Mouse (Mus musculus): ENCODE results near the gene Elmo1.

The Elmo1 gene

DNA sequence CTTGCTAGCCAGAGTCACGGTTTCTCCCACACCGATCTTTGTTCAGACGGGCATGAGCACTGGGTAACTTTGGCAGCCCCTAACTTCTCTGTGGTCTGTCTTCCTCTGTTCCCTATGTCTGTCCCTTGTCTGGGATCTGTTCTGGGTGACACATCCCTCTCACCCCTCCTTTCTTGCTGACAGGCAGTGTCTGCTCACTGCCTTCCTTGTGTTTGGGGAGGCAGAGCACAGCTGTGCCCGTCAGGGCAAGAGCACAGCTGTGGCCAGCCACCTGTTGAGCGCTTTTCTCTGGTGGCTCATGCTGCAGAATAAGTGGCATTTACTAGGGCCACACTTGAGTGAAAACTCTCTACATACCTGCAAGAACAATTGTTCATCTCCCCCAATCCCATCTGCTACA is 116.7 kb downstream of the Elmo1 start:
- in situ Hi-C loops (cut with MseI, MboI): no loop called here

DNA sequence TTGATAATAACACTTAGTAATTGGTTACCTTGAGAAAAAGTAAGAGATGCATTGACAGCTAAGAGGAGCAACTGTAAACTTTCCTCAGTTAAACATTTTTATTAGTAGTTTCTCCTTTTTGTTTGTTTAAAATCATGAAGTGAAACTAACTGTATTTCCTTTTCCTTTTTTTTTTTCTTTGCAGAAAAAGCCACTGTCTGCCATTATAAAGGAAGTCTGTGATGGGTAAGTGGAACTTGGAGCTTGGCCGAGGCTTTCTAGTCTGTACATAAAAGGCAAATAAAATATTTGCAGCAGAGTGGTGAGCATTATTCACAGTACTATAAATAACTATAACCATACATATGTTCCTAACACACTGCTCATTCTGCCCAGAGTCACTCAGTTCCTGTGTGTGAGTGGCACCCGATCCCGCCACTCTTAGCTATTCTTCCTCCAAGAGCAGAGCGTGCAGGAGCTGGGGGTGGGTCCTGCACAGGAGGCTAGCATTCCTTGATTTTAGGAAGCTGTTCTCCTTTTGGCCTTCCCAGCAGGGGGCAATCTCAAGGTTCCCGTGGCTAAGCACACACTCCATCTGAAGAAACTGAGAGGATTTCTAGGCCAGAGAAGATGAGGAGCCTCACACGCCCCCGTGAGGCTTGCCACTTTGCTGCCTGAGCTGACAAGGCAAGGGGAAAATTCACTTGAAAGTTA is 117.7 kb downstream of the Elmo1 start:
- in situ Hi-C loops (cut with MseI, MboI): no loop called here

DNA sequence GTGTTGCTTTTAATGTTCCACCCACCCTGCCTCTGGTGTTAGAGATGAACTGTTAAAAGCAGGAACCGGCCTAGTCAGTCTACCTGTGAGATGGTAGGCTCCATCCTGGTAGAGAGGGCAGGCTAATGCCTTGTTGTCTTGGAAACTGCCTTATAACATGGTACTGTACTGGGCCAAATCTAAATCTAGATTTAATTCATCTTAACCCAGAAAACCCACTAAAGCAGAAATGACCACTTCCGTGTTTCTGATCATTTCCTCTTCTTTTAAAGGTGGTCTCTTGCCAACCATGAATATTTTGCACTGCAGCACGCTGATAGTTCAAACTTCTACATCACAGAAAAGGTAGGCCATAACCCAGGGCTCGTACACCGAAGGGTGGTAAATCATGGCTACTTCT is 118.5 kb downstream of the Elmo1 start:
- in situ Hi-C loops (cut with MseI, MboI): no loop called here

DNA sequence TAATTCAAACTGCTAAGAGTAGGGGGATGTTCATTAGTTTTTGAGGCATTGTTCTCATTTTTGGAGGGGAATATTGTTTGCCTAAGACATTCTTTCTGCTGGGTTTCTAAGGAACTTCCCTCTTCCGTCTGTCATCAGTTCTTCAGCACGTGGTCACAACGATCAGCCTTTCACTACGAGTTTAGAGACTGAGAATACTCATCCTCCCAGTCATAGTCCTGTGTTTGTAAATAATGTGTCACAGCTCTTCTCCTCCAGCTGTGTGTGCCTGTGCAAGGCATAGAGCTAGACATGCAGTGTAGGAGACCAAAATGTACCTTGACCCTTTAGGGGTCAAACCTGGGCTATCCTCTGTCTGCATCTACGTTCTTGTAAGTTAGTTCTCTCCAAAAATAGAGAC is 121.4 kb downstream of the Elmo1 start:
- in situ Hi-C loops (cut with MseI, MboI): no loop called here

DNA sequence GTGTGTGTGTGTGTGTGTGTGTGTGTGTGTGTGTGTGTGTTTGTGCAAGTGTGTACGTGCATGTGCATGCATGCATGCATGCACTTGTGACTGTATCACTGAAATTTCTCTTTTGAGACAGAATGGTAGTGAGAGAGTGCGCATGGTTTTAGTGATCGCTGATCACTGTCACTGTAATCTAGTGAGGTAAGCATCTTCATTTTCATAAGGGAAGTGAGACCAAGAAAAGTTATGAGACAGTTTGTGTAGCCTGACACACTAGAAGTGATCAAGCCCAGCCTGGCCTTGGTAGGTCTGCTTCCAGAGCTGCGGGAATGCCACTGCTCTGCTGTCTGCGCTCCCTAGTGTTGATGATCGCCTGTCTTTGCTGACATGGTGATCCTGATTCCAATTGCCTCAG is 122.3 kb downstream of the Elmo1 start:
- in situ Hi-C loops (cut with MseI, MboI): no loop called here

DNA sequence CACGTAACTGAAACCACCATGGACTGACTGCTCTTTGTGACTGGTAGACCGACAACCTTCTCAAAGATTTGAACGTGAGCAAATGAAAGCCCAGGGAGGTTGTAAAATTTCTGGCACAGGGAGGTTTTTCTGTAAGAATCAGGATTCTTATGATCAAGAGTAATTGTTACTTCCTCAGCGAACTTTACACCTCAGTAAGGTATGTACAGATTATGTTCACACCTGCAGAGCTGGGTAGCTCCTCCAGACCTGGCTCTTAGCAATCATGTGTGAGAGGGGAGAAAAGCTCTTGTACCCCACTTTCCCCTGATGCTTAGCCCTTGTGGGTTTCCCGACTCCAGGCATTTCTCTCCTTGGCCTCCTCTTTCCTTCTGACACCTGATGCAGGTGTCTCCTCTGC is 123.5 kb downstream of the Elmo1 start:
- in situ Hi-C loops (cut with MseI, MboI): no loop called here

DNA sequence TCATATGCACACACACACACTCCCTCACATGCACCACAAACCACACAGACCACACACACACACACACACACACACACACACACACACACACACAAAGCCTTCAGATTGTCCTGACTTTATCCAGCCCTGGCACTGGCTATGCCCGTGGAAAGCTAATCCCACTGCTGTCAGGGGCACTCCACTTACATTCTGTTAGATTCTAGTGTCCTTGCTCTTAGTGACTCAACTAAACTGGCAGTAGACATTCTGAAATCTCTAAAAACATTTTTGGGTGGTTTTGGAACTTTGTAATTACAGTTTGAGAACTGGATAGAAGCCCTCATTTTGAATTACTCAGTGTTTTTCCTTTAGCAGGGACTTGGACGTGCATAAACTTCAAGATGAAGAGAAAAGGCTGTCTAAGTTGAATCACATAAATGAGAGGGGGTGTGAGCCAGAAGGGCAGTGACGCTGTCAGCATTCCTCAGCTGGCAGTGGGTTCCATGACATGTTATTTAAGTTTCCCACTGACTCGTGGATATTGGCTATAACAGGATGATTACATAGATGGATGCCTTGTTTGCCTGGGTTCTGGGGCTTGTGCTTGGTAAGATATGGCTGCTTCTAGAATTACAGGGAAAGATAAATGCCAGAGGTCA is 127.2 kb downstream of the Elmo1 start:
- in situ Hi-C loops (cut with MseI, MboI): no loop called here

DNA sequence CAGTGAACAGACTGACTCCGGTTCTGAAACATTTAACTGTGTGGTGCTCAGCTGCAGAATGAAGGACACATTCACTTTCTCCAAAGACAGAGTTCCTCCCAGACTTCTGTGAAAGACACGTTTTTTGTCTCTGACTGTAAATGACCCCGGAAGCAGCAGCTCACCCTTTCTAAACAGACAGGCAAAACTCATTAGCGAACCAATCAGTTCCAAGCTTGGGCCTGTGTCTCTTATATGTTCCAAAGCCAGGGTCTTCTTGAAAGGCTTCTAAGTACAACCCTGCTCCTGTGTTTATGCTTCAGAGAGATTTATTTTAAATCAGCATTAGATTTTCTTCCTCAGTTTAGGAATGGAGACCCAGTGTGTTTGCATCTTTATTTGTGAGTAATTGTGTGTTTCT is 127.7 kb downstream of the Elmo1 start:
- in situ Hi-C loops (cut with MseI, MboI): no loop called here

DNA sequence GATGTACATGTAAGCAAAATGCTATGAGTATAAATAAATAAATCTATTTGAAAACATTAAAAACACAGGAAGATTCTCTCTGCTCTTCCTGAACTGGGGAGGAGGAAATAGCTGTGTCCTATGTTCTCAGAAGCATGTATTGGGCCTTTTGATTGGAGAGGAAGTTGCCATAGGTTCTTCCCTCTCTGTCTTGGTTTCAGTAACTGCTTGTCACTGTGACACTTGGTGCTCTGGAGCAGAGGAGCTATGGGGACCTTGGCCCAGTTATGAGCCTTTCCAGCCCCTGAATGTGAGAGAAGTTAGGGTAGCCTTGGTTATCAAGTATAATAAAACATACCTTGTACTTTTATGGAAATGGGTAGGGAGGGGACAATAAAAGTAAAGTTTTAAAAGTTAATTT is 130.0 kb downstream of the Elmo1 start:
- in situ Hi-C loops (cut with MseI, MboI): no loop called here

DNA sequence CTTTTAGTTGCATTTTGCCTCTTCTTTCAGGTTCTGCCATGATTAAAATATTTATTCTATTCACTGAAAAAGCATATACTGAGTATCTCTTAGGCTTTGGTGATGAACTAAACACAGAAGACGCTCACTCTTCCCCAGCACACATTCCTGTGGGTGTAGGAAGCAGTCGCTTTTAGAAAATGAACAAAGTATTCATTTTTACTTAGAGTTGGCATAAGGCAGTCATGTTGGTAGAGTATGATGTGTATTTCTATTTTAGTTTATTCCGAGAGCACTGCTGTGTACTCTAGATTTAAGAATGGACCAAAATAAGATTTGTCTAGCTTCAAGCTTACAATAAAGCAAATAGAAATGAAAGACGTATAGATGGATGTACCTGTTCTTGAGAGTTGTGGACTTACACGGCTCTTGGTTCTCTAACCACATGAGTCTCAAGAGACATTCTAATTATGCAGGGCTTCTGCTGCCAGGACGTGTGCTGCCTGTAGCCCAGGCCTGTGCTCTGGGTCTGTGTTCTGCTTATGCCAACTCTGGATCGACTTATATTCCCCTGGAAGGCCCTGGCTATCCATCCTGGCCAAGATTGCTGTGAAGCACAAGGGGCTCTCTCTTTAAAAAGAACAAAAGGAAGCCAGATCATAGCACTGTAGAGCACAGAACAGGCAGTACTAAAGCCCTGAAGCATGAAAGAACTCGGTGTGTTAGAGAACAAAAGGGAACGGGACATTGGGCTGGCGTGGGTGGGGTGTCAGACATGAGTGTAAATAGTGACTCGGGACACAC is 137.7 kb downstream of the Elmo1 start:
- in situ Hi-C loops (cut with MseI, MboI): no loop called here

DNA sequence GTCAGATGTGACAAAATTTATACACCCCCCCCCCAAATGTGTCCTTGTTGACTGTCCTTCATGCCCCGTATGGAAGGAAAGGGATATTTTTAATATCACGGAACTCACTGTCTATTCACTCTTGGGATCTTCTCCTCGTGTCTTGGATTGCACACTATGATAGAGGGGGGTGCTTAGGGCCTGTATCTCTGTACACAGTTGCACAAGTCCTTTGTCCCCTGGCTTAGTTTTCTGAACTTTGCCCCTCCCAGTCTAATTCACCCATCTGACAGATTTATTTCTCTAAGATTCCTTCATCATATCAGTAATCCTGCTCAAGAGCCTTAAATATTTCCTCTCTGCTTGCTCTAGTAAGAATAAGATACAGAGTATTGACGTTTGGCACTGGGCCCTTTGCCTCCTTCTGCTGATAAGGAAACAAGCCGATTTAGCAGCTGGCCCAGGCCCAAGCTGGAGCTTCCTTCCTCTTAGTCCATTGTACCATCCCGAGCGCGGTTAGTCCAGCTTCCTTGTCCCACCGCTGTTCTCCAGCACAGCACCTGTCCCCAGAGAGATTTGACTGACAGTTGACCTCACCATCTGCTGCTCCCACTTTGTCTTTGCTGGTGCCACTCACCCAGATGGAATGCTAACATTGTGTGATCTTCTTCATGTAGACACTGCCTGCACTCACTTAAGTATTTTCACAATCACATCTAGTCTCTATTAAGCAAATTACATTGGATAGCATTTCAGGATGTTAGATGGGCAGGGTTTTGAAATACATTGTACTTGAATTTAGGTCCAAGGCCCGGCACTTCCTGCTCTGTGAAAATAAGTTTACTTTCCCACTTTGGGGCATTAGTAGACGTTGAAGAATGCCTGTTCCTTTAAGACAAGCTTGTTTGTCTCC is 141.7 kb downstream of the Elmo1 start:
- in situ Hi-C loops (cut with MseI, MboI): no loop called here

DNA sequence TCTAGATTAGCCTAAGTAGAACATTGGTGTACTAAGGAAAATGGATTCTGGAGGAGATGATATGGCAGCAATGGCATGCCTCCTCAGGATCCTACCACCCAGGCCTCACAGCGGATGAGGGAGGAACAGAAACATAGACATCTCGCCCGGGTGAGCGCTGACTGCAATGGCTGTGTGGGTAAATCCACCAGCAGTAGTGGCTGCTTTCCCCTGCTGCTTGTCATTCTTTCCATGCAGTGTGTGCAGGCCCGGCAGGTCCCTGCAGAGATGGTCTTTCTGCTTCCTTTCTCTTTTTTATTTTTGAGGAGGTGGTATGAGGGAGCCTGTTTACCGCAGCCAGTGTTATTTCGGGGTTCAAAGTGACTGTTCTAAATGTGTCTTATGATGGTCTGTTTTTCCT is 143.3 kb downstream of the Elmo1 start:
- in situ Hi-C loops (cut with MseI, MboI): no loop called here

DNA sequence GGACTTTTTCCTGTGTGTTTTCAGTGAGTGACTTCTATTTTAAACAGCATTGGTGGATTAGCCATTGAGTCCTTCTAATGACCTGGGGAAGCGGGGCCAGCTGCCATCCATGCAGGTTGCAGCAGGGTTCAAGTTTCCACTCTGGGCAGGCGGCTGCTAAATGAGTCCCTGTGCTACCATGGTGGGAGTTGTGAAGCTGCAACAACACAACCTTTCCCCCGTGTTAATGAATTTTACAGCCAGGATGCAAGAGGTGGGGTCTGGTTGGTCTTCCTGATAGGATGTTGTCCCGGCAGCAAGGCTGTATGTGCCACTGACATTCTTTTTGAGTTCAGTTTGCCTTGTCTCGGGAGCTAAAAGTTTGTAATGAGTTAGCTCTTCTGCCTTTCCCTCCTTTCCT is 147.2 kb downstream of the Elmo1 start:
- in situ Hi-C loops (cut with MseI, MboI): no loop called here

DNA sequence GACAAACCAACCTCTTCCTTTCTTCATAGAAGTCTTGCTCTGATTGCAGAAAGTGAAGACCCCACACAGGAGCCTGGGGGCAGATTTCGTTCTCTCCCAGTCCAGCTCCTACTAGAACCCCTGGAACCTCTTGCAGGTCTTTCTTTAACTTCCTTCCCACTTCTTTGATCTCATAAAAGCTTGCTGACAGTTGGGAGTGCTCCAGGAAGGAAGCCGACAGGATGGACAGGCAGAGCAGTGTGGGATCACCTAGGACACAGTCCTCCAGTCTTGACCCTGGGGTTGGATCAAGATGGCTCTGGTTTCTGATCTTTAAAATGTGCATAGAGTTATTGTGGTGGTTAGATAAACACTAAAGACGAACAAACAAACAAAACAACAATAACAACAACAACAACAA is 147.8 kb downstream of the Elmo1 start:
- in situ Hi-C loops (cut with MseI, MboI): no loop called here

DNA sequence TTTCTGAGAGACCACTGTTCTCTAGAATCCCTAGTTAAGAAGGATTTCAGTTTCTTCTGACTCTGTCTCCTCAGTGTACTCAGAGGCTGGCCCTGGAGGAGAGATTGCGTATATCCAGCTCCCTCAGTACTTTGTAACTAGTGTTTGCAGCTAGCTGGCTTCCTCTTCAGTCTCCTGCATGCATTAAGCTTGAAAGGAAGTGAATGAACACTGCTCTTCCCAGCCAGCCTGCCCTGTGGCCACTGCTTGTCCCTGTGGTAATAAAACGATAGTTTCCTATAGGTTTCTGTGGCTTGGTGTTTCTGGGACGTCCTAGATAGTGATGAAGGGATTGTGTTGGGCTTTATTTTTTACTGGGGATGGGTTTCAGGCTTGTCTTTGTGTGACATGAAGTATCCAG is 148.3 kb downstream of the Elmo1 start:
- in situ Hi-C loops (cut with MseI, MboI): no loop called here

DNA sequence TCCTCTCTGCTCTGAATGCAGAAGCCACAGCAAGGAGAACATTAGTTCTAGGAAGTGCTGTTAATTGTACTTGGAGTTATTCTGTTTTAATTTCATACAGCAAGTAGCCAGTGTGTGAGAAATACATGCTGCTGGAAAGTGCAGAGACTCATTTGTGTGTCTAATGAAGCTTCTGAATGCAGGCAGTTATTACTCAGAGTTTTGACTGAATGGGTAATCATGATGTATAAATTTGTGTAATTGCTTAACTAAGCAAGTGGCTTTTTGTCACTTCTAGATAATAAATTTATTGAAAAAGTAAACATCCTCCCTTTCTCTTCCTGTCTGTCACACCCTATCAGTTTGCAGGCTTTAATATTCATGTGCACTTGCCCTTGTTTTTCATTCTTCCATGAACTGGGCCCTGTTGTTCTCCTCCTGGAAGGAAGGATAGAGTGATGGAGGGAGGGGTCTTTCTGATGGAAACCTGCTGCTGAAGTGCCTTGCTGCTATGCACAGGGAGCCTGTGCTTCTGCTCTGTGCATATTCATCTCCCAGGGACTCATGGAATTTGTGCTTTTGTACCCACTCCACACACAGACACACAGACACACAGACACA is 159.8 kb downstream of the Elmo1 start:
- in situ Hi-C loops (cut with MseI, MboI): no loop called here

DNA sequence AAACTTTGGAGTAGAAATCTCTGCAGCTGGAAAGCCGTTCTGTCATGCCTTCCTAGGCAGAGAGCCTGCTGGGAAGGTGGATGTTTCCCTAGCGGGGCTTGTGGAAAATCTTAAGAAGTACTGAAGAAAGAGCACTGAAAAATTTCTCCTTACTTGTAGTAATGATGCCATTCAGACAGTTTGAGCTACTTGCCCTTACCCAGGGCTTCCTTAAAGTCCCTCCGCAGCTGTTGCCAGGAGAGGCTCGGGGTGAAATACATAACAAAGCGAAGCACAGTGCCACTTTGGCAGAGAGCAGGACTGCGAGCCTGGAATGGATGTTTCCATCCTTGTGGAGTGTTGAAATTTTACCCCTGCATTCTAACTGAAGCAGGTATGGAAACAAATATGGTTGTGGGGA is 164.5 kb downstream of the Elmo1 start:
- in situ Hi-C loops (cut with MseI, MboI): no loop called here

DNA sequence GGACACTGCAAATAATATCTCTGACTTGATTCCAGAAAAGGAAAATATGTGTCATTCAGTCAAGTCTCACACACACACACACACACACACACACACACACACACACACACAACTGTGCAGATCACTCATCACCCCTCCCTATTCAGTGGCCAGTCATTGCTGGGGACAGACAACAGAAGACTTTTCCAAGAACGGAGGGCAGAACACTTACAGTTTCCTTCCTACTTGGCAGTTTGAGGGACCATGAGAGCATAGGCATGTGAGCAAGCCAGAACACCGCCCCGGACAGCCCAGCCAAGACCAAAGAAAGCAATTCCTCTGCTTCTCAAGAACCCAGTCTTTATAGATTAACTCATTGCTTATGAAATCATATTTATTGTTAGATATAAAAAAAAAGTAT is 165.0 kb downstream of the Elmo1 start:
- in situ Hi-C loops (cut with MseI, MboI): no loop called here

DNA sequence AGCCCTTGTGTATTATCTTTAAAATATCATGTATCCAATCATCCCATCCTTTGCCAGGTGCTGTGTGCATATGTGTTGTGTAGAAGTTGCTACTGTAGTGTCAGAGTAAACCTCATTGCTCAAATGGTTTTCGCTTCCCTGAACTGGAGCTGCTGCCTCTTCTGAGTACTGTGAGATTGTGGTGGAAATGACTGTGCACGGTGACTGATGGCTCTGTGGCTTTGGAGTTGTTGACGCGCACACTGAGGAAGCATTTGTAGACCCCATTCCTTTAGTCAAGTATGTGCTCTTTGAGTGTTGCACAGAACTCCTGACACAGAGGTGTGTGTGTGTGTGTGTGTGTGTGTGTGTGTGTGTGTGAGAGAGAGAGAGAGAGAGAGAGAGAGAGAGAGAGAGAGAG is 166.2 kb downstream of the Elmo1 start:
- in situ Hi-C loops (cut with MseI, MboI): no loop called here

DNA sequence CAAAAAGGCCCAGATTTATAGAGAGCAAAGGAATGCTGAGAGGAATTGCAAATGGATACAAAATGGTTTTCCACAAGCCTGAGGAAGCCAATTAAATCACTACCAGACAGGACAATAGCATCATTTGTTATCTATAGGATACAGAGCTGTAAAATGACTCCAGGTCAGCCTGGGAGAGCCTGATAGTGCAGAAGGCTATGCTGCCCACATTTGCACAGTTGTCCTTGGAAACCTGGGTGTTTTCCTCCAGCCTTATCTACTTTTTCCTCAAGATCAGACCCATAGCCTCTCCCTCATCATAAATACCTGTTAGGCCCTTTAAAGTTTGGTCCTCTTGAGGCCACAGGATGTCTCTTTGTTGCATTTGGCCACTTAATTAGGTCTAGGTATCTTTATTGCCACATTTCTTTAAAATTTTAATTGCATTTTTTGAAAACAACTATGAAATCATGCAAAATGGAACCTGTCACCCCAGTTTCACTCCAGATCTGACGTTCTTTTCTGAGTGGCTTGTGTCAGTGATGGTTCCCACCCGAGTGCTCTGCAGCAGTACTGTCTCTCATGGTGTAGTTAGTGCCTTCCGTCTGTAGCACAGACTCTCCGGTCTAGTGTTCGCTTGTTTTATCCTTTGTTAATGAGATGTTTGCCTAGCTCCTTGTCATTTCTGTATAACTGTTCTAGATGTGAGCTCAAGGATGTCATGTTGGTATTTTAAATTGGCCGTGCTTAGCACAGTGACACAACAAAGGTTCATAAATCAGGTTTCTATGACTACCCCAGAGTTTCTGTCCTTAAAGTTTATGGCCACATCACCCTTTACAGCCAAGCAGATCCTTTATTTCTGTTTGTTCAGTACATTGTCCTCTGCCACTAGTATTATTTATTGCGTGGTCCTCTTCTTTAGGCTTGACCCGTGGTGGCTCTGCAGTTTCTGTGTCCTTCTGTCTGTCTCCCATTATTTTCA is 167.4 kb downstream of the Elmo1 start:
- in situ Hi-C loops (cut with MseI, MboI): no loop called here
